Mouse (Mus musculus) adrenal gland, postnatal 10 days (tissue): ENCODE results near the gene Ly6g6f. TPM values are rescaled to one million over a fixed set of nuclear protein-coding genes. Genes with fewer than 3 reads are reported as not detected.

Experiments
- DNase-seq: peaks from one replicate; pipeline ENCODE4 v3.0.0; 2021; ENCODE audit warnings: mixed read lengths
- total RNA-seq, 2 experiments: library from RNA; stranded (reverse); gene quantifications; 2 replicates each; pipeline ENCODE4 v1.2.3; 2021

The Ly6g6f gene
- total RNA-seq, 2 experiments from 2014 or later: 0.48 TPM; not detected in 1

DNA sequence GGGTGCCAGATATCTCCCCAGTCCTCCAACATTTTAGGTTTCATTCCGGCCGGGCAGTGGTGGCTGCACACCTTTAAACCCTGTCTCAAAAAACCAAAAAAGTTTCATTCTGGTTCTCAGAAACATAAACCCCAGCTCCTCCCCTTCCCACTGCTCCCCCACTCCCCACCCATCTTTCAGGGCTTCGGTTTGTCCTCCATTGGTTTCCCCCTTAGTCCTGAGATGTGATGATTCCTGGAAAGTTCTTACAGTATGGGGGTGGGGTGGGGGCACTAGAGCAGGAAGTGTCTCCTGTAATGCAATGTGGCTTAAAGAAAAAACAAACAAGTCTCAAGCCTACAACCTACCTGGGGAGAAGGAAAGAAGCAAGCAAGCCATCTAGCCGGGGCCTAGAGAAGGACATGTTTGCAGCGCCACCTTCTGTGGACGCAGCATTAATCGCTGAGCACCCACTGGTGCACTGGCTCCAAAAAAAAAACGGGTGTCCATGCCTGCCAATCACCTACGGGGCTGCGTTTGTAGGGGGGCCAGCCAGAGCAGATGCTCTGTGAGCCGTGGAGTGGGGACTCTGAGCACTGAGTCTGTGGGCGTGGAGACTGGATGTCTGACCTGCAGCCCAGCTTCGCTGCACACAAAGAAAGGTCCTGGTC, 20.5 kb upstream of the Ly6g6f start:
- DNase-seq: peak; percentile 51

GRCm38 (mm10) chr17:35104754-35105153, 19.3 kb upstream of the Ly6g6f start:
- DNase-seq: no peak

DNA sequence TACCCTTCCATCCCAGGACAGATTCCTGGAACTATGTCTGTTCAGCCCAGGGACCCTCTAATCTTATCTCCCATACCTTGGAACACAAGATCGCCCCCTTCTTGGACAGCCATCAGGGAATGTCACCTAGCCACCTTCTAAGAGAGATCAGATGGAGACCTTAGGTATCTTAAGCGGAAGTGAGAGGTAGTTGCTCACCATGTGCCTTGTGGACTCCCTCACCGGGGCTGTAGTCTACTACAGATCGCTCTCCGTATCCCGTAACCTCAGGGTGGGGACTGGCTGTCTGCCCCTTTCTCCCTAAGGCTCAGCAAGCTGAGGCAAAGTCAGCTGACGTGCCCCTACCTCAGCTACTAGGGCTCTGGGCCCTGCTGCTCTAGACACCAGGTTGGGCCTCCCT, 18.7 kb upstream of the Ly6g6f start:
- no peak for DNase-seq

- DNase-seq: no peak
Observed at GRCm38 (mm10) chr17:35103221-35103690, 17.8 kb upstream of the Ly6g6f start.

GRCm38 (mm10) chr17:35102299-35102698, 16.9 kb upstream of the Ly6g6f start:
- DNase-seq: no peak

GRCm38 (mm10) chr17:35101161-35101560, 15.8 kb upstream of the Ly6g6f start:
- peak; percentile 36 for DNase-seq

DNA sequence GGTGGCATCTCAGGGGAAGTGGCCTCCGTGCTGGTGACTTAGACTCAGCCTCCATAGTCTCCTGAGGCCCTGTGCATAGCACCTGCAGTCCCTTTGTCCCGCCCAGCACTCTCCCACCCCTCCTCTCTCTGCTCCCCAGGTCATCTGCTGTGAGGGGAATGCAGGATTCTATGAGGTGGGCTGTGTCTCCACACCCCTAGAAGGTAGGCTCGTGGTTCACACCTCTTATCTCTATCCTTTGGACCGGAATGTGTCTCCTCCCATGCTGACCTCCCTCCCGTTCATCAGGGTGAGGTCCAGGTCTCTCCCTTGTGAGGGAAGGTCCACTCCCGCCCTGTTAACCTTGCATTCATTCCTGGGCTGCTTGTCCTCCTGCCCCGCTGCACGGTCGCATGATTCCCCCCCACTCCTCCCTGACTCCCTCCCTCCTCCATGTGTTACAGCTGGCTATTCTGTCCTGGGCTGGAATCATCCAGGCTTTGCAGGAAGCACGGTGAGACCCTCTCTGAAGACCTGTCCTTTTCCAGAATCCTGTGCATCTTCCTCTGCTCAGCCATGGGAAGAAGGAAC, 14.9 kb upstream of the Ly6g6f start:
- no peak for DNase-seq

GRCm38 (mm10) chr17:35097164-35097655, 11.8 kb upstream of the Ly6g6f start:
- DNase-seq: peak; percentile 34

- no peak for DNase-seq
Observed at GRCm38 (mm10) chr17:35096597-35096996, 11.2 kb upstream of the Ly6g6f start.

DNA sequence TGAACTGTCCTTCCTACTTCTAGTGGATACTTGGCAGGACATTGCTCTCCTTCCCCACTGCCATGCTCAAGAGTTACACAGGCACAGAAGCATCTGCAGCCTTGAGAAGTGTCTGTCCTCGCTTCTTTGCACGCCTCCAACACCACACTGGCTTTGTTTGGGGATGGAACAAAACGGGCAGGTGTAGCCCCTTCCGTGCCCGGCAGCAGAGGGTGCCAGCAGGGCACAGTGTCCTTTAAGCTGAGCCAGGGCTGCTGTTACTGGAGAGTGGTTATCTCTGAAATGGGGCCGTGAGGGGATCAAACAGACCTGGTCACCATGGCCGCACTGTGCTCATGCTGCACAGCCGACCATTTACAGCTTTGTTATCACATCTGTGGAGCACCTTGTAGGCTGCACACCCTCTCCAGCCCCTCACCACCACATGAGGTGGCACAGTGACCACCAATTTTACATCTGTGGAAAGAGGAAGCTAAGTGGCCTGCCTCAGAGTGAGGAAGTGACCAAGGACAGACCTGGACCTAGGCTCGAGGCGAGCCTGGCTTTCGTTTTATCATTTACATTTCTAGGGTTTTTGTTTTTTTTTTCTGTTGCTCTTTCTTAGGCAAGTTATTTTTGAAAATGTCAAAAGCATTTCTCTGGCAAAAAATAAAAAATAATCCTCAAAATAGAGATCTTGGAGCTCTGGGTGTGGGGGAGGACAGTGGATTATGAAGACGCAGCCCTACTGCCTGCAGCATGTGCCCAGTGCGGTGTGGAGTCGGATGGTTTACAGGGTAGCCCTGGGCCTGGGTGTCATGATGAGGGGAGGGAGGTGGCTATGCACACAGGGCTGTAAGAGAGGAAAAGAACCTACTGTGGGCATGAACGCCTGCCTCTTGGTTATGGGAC, 9.3 kb upstream of the Ly6g6f start:
- DNase-seq: no peak

DNA sequence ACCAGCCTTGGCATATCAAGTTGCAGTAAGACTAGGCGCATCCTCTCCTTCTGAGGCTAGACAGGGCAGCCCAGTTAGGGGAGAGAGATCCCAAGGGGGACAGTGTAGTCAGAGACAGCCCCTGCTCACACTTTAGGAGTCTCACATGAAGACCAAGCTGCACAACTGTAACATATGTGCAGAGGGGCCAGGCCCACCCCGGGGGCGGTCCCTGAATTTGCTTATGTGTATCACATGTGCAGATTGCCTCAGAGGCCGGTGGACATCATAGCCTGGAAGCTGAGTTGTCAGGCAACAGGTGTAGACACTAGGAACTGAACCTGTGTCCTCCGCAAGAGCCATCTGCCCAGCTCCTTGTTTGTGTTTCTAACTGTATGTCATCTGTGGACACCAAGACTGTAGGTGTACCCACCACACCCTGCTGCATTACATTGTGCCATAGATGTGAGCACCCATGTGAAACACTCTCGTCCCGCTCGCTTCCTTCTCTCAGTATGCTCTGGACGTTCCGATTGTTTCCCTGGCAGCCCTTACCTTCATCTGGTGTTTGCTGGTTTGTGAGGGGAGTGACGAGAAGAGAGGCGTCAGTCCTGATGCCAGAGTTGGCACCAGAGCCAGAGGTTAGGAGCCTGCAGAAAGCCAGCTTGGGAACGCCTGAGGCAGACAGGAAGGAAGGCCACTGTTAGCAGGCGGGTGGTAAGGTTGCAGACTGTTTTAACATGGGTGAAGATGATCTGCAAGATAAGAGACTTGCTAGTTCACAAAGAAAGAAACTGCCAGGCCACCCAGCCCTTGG, 7.2 kb upstream of the Ly6g6f start:
- DNase-seq: no peak

DNA sequence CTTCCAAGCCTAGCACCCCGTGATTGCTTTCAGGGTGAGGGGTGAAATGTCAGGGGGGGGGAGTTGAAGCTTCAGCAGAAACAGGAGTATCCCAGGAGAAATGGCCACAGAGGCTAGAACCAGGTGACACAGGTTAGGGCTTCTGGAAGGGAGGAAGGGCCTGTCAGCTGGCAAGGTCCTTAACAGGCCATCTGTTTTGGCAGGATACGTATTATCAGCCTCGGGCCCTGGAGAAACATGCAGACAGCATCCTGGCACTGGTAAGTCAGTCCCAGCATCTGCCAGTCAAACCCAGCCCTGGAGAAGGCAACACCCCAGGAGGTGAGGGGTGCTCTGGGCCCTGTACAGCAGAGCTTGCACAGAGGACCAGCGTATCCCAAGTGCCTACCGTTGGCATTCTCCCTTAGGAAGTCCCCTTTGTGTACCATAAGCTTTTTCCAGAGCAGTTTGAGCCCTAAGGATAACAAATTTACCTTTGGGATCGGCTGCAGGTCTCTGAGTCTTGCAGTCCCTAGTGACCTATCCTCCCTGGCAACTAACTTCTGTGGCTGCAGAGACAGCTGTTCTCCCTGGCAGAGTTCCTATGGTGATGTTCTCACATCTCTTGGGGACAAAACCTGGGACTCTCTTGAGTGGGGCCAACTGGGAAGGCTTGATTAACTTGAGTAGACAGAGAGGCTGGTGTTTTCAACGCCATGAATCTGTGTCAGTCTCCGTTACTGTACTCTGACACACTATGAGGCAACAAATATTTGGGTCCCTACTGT, 4.9 kb upstream of the Ly6g6f start:
- DNase-seq: peak; percentile 43

- peak; percentile 95 for DNase-seq
Observed at GRCm38 (mm10) chr17:35088825-35089644, 3.6 kb upstream of the Ly6g6f start, which contains the start of gene Abhd16a. Gene Abhd16a (plus strand): TSS chr17:35089263.

DNA sequence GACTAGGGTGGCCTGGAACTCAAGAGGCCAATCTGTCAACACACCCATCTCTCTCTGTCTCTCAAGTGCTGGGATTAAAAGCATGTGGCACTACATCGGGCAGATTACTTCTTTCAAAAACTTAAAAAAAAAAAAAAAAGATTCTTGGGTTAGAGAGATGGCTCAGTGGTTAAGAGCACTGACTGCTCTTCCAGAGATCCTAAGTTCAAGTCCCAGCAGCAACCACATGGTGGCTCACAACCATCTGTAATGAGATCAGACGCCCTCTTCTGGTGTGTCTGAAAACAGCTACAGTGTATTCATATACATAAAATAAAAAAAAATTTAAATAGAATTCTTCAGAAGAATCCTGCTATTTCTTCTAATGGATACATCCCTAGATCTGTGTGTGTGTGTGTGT, 2.7 kb upstream of the Ly6g6f start:
- DNase-seq: no peak

GRCm38 (mm10) chr17:35083929-35084497, 1.4 kb downstream of the Ly6g6f start:
- no peak for DNase-seq

DNA sequence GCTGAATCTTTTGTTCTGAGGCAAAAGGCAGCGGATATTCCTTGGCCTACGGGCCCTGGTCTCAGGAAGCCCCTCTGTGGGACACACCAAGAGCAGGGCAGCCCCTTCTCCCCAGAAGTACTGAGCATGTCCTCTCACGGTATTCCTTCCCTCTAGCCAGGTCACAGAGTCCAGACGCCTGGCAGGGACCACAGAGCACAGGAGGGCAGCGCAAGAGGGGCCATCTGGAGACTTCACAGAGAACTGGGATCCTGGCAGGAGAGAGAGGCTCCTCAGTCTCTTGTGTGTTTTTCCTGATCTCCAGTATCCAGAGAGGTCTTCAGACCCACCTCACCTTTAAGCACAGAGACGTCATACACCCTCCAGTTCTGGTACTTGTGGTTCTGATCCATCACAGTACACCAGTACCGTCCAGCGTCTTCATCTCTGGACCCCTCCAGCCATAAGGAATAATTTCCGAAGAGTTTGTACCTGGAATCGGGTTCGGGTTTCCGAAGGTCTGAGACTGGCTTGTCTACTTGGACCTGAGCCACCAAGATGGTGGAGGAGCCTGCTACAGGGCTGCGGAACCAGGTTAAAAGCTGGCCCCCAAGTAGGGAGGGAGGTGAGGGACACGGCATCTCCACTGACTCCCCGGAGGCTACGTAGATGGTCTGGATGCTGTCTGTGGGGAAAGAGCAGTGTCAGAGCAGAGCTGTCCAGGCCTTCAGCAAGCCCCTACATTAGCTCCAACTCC, 2.4 kb downstream of the Ly6g6f start:
- no peak for DNase-seq

DNA sequence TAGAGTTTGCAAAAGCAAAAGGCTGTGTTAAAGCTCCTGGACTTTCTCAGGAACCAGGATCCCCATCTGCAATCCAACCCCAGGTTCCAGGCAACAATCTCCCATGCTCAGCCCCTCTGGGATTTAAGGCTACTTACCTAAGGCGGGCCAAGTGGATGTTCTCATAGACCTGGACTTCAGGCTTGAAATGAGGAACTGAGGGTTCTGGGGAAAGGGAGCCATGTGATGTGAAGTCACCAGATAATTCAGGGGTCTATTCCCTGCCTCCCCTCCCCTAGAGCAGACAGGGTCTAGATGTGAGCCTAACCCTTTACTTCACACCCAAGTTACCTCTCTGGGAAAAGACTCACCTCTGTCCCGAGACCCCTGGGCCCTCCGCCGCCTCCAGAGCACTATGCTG, 4.7 kb downstream of the Ly6g6f start:
- DNase-seq: no peak

GRCm38 (mm10) chr17:35080248-35080647, 5.2 kb downstream of the Ly6g6f start:
- no peak for DNase-seq

GRCm38 (mm10) chr17:35079778-35080177, 5.6 kb downstream of the Ly6g6f start:
- DNase-seq: no peak
